Mouse (Mus musculus): Measurements from ENCODE around the gene Cdk8.

Cdk8 gene

GRCm38 (mm10) chr5:146328941-146329340, 97.9 kb downstream of the Cdk8 start:
- H3K4me3 ChIP-seq (replicated peaks; ENCODE audit: low read length) = no peak overlapping the region
- H3K4me1 ChIP-seq (replicated peaks; ENCODE audit: low read depth, low read length) = 0 out of 2 replicates have a peak, but pooled peaks cover 2% of the 10 kb centered on the region
- TF ChIP-seq CTCF (conservative IDR thresholded peaks at IDR 0.05; ENCODE audit: low read length) (no peak), NANOG (IDR thresholded peaks at IDR 0.05; ENCODE audit: borderline replicate concordance, low read length) (no peak), POU5F1 (IDR thresholded peaks at IDR 0.05; ENCODE audit: borderline replicate concordance, low read length) (no peak)

GRCm38 (mm10) chr5:146329541-146329940, 98.5 kb downstream of the Cdk8 start:
- Histone ChIP-seq H3K36me3 (ENCODE audit: insufficient read depth, low read length) (no peaks in the 10 kb centered on the region), H3K4me1 (replicated peaks; ENCODE audit: low read depth, low read length) (0 out of 2 replicates have a peak, but pooled peaks cover 5% of the 10 kb centered on the region), H3K27me3 (ENCODE audit: insufficient read depth, low read length) (no peaks in the 10 kb centered on the region), H3K4me3 (replicated peaks; ENCODE audit: low read length) (no peak overlapping the region), H3K9me3 (ENCODE audit: low read length) (no peaks in the 10 kb centered on the region)
- TF ChIP-seq CTCF (conservative IDR thresholded peaks at IDR 0.05; ENCODE audit: low read length) (no peak), NANOG (IDR thresholded peaks at IDR 0.05; ENCODE audit: borderline replicate concordance, low read length) (no peak), POU5F1 (IDR thresholded peaks at IDR 0.05; ENCODE audit: borderline replicate concordance, low read length) (no peak)

More at GRCm38 (mm10) chr5:146328941-146329340, 97.9 kb downstream of the Cdk8 start:
- no peaks in the 10 kb centered on the region for H3K36me3 ChIP-seq (ENCODE audit: insufficient read depth, low read length)
- H3K9me3 ChIP-seq (ENCODE audit: low read length) = no peaks in the 10 kb centered on the region
- no peaks in the 10 kb centered on the region for H3K27me3 ChIP-seq (ENCODE audit: insufficient read depth, low read length)

GRCm38 (mm10) chr5:146330031-146330764, 99.2 kb downstream of the Cdk8 start:
- Histone ChIP-seq H3K36me3 (ENCODE audit: insufficient read depth, low read length) (no peaks in the 10 kb centered on the region), H3K9me3 (ENCODE audit: low read length) (no peaks in the 10 kb centered on the region), H3K4me1 (replicated peaks; ENCODE audit: low read depth, low read length) (0 out of 2 replicates have a peak, but pooled peaks cover 5% of the 10 kb centered on the region), H3K27me3 (ENCODE audit: insufficient read depth, low read length) (no peaks in the 10 kb centered on the region), H3K4me3 (replicated peaks; ENCODE audit: low read length) (no peak overlapping the region)
- TF ChIP-seq CTCF (conservative IDR thresholded peaks at IDR 0.05; ENCODE audit: low read length) (peak; percentile 83), NANOG (IDR thresholded peaks at IDR 0.05; ENCODE audit: borderline replicate concordance, low read length) (no peak)

- H3K36me3 ChIP-seq (ENCODE audit: insufficient read depth, low read length) = no peaks in the 10 kb centered on the region
- TF ChIP-seq NANOG (IDR thresholded peaks at IDR 0.05; ENCODE audit: borderline replicate concordance, low read length) = no peak
- TF ChIP-seq POU5F1 (IDR thresholded peaks at IDR 0.05; ENCODE audit: borderline replicate concordance, low read length) = no peak
- no peak for TF ChIP-seq CTCF (conservative IDR thresholded peaks at IDR 0.05; ENCODE audit: low read length)
- no peaks in the 10 kb centered on the region for H3K27me3 ChIP-seq (ENCODE audit: insufficient read depth, low read length)
- no peak overlapping the region for H3K4me3 ChIP-seq (replicated peaks; ENCODE audit: low read length)
- H3K4me1 ChIP-seq (replicated peaks; ENCODE audit: low read depth, low read length) = 0 out of 2 replicates have a peak, but pooled peaks cover 5% of the 10 kb centered on the region
- H3K9me3 ChIP-seq (ENCODE audit: low read length) = no peaks in the 10 kb centered on the region
Measured at GRCm38 (mm10) chr5:146330765-146331115, 99.7 kb downstream of the Cdk8 start.

GRCm38 (mm10) chr5:146331131-146331530, 100.1 kb downstream of the Cdk8 start:
- H3K36me3 ChIP-seq (ENCODE audit: insufficient read depth, low read length) = no peaks in the 10 kb centered on the region
- TF ChIP-seq NANOG (IDR thresholded peaks at IDR 0.05; ENCODE audit: borderline replicate concordance, low read length) (no peak), POU5F1 (IDR thresholded peaks at IDR 0.05; ENCODE audit: borderline replicate concordance, low read length) (no peak), CTCF (conservative IDR thresholded peaks at IDR 0.05; ENCODE audit: low read length) (no peak)
- H3K27me3 ChIP-seq (ENCODE audit: insufficient read depth, low read length) = 0 out of 2 replicates have a peak, but pooled peaks cover 3% of the 10 kb centered on the region
- no peak overlapping the region for H3K4me3 ChIP-seq (replicated peaks; ENCODE audit: low read length)
- H3K9me3 ChIP-seq (ENCODE audit: low read length) = no peaks in the 10 kb centered on the region
- H3K4me1 ChIP-seq (replicated peaks; ENCODE audit: low read depth, low read length) = 0 out of 2 replicates have a peak, but pooled peaks cover 5% of the 10 kb centered on the region

- no peaks in the 10 kb centered on the region for H3K36me3 ChIP-seq (ENCODE audit: insufficient read depth, low read length)
- 0 out of 2 replicates have a peak, but pooled peaks cover 4% of the 10 kb centered on the region for H3K27me3 ChIP-seq (ENCODE audit: insufficient read depth, low read length)
- H3K4me3 ChIP-seq (replicated peaks; ENCODE audit: low read length) = no peak overlapping the region
- 0 out of 2 replicates have a peak, but pooled peaks cover 5% of the 10 kb centered on the region for H3K4me1 ChIP-seq (replicated peaks; ENCODE audit: low read depth, low read length)
- TF ChIP-seq NANOG (IDR thresholded peaks at IDR 0.05; ENCODE audit: borderline replicate concordance, low read length) = no peak
- no peak for TF ChIP-seq CTCF (conservative IDR thresholded peaks at IDR 0.05; ENCODE audit: low read length)
- TF ChIP-seq POU5F1 (IDR thresholded peaks at IDR 0.05; ENCODE audit: borderline replicate concordance, low read length) = no peak
- H3K9me3 ChIP-seq (ENCODE audit: low read length) = no peaks in the 10 kb centered on the region
Measured at GRCm38 (mm10) chr5:146332541-146332940, 101.5 kb downstream of the Cdk8 start.

GRCm38 (mm10) chr5:146334410-146334809, 103.4 kb downstream of the Cdk8 start:
- no peaks in the 10 kb centered on the region for H3K9me3 ChIP-seq (ENCODE audit: low read length)
- 0 out of 2 replicates have a peak, but pooled peaks cover 5% of the 10 kb centered on the region for H3K4me1 ChIP-seq (replicated peaks; ENCODE audit: low read depth, low read length)
- TF ChIP-seq POU5F1 (IDR thresholded peaks at IDR 0.05; ENCODE audit: borderline replicate concordance, low read length) (no peak), CTCF (conservative IDR thresholded peaks at IDR 0.05; ENCODE audit: low read length) (no peak), NANOG (IDR thresholded peaks at IDR 0.05; ENCODE audit: borderline replicate concordance, low read length) (no peak)
- H3K4me3 ChIP-seq (replicated peaks; ENCODE audit: low read length) = no peak overlapping the region
- 0 out of 2 replicates have a peak, but pooled peaks cover 4% of the 10 kb centered on the region for H3K27me3 ChIP-seq (ENCODE audit: insufficient read depth, low read length)
- H3K36me3 ChIP-seq (ENCODE audit: insufficient read depth, low read length) = no peaks in the 10 kb centered on the region

GRCm38 (mm10) chr5:146338064-146338463, 107.0 kb downstream of the Cdk8 start:
- TF ChIP-seq NANOG (IDR thresholded peaks at IDR 0.05; ENCODE audit: borderline replicate concordance, low read length) (no peak), POU5F1 (IDR thresholded peaks at IDR 0.05; ENCODE audit: borderline replicate concordance, low read length) (no peak), CTCF (conservative IDR thresholded peaks at IDR 0.05; ENCODE audit: low read length) (no peak)
- Histone ChIP-seq H3K27me3 (ENCODE audit: insufficient read depth, low read length) (0 out of 2 replicates have a peak, but pooled peaks cover 4% of the 10 kb centered on the region), H3K4me3 (replicated peaks; ENCODE audit: low read length) (no peak overlapping the region), H3K9me3 (ENCODE audit: low read length) (no peaks in the 10 kb centered on the region), H3K36me3 (ENCODE audit: insufficient read depth, low read length) (no peaks in the 10 kb centered on the region), H3K4me1 (replicated peaks; ENCODE audit: low read depth, low read length) (peaks cover 9% of the 10 kb centered on the region)
